Mouse (Mus musculus) ES-Bruce4 (cell line): ENCODE measurements around the gene P2ry13.

Source experiments
- CTCF ChIP-seq: IDR thresholded peaks from one replicate; pipeline ENCODE4 v1.8.1; 2011; ENCODE audit warnings: low read depth, low read length
- POLR2A ChIP-seq: IDR thresholded peaks from one replicate; pipeline ENCODE4 v1.8.1; 2011; ENCODE audit warnings: low read length; ENCODE audit not compliant: insufficient read depth

DNA sequence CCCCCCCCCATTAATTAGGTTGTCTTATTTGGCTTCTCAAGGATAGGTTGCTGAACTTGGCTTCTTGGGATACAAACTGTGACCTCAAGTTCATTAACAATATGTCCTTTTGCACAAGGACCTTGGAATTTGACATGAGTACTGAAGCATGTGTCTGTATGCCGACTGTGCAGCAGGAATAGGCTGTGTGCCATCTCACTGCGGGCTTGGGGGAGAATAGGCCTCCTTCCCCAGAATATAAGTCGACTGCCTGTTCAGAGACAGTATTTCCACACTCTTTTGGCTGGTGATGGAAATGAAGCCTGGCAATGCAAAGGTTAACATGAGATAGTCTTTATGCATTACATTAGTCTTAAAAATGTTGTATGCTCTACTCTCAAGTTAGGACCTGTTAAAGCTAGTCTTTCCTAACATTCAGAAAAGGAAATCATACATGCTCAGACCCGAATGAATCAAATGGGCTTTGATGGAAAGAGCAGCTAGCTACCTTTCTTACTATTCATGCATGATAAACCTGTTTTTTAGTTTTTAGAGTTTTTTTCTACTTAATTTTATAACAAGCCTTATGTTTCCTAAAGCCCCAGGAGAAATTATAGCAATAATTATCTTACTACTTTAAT is 13.2 kb downstream of the P2ry13 start:
- TF ChIP-seq POLR2A (no peak), CTCF (no peak)
